Mouse (Mus musculus): ENCODE results near the gene Mboat2.

Gene Mboat2

DNA sequence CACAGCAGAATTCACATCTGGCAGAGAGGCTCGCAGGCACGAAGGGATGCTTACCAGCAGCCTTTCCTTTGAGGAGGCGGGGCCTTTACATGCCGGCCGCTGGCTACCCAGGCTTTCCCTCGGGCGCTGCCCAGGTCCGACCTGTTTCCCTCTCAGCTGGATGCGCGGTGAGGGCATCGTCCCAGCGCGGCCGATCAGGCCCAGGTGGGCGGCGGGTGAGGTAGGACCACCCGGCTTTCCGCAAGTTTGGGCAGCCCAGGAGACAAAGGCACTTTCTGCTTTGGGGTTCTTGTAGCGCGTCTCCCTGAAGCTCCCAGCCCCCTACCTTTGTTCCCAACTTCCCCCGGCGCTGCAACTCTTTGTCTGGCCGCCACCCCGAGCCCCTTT lies at the start of gene Mboat2:
Gene Mboat2, plus strand, starts transcription at position 114 of the 387 bp plus-strand sequence.
- peak; percentile 78 for DNase-seq

DNA sequence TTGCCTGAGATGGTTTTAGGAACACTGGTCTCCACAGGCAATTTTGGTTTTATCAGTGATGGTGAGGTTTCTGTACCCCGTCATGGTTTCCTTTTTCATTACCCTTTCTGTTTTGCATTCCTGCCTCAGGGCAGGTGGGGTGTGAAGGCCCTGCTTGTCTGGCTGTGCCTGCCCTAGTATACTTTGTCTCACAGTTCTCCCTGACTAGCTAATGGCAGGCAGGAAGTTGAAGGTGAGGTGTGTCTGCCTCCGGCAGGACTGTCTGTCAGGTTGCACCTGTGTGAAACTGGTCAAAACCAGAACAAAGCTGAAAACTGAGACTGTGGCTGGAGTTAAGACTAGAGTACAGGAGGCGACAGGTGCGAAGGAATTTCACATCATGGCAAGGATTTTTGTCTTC lies 46.9 kb upstream of the Mboat2 start:
- no peak for DNase-seq

DNA sequence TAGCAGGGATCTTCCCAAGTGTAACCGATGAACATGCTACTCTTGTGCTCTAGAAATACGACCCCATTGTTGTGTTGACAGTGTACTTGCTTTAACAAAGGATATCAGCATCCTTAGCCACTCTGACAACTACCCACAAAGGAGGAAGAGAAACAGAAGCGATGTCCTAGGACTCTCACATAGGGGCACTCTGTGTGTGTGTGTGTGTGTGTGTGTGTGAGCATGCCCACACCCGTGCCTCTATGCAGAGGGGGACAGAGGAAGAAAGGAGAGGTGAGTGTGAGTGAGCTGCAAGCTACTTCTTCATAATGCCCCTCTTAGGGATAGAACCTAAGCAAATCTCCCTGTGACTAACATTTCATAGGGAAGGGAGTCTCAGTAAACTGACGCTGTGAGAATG lies 44.8 kb upstream of the Mboat2 start:
- DNase-seq = no peak

DNA sequence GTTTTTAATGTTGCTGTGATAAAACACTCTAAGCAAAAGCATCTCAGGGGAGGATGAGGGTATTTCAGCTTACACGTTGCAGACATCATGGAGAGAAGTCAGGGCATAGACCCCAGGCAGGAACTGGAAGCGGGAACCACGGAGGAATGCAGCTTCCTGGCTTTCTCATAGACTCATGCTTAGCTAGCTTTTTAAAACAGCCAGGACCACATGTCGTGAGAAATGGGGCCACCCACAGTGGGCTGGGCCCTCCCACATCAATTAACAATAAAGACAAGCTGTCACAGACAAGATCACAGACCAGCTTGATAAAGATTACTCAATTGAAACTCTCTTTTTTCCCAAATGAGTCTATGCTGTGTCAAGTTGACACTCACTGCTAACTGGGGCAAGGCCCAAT lies 44.4 kb upstream of the Mboat2 start:
- no peak for DNase-seq

DNA sequence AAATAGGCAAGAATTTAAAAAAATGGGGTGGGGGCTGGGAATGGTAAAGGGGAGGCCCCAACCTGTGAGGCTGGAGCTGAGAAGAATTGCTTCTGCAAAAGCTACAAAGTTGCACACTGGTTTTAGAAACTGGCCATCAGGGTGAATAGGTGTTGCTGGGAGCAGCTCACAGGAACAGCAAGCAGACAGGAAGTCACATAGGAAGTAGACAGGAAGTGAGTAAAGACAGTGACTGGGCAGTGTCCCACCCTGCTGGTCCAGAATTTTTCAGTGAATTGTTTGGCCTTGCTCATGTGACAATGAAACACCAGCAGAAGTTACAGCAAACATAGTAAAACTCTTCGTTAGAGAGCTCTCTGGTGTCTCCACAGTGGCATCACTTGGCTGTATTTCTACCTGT lies 41.0 kb upstream of the Mboat2 start:
- DNase-seq = no peak

DNA sequence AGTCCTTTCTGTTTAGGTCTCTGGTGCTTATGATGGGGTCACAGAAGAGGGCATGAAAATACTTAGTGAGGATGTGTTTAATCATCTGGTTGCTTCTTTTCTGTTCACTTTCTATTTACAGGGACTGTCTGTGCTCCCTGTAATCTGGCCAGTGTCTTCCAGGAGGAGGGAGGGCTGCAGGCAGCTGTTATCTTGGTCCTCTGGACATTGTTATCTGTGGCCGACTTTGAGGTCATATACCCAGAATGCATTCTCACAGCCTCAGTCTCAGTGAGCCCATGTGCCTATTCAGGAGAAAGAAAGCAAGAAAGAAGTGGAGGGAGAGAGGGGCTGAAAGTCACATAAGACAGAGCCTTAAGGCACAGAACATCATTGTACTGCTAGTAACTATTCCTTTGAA lies 19.4 kb upstream of the Mboat2 start:
- no peak for DNase-seq

DNA sequence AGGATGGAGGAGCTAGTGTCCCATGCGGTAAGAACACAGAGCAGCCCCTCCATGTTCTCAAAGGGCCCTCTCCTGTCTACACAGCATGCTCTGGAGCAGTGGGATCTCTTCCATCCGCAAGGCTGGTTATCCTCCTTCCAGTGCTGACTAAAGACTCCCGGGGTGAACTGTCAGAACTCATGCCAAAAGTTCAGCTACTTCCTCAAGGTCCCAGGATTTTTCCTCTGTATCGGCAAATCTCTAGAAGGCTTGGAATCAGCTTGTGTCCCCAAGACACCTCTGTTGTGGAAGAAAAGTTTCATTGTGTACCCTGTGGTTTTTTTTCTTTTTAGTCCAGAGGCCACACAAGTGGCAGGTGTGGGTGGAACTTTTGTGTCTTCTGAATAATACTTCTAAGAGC lies 18.8 kb upstream of the Mboat2 start:
- DNase-seq = no peak

DNA sequence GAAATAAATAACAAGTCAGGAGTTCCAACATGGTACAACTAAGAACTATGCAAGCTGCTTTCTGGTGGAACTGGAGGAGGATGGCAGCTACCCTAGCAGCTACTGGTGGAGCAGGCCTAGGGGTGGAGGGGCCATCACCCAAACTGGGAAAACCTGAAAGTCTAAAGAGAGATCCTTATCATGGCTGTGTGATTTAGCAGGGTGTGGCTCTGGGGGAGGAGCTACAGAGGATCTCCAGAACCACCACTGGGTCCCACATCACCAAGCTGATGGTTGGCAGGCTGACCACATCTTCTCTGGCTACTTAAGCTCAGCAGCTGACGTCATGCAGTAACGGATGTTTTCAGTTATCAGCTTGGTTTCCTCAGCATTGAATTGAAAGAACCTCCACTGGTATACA lies 7.8 kb upstream of the Mboat2 start:
- no peak for DNase-seq

DNA sequence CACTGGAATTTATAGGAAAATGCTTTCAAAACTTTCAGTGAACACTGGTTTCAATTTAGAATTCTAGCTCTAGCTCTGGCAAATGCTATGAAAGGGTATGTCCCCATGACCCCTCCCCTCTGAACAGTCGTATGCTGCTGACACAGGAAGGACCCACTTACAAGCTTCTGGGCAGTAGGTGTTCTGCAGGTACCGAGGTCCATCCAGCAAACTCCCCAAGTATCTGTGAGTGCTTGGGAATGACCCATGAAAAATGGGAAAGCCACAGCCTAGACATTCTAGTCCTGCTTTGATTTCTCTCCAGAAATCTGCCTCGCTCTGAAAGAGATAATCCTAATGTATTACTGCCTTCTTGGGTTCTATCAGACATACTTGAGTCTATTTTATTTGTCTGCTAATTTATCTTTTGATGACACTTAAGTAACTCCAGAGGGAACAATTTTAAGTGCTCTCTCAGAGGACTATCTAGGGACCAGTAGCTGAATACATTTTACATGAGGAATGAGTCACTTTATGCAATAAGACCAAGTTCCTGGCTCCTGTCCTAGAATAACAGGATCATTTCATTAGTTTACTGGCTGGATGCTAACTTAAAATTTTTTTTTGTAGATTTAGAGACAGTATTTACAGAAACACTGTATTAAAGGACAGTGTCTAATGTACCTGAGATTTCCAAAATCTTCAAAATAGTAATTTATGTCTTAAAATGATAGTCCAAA lies 6.9 kb upstream of the Mboat2 start:
- no peak for DNase-seq

DNA sequence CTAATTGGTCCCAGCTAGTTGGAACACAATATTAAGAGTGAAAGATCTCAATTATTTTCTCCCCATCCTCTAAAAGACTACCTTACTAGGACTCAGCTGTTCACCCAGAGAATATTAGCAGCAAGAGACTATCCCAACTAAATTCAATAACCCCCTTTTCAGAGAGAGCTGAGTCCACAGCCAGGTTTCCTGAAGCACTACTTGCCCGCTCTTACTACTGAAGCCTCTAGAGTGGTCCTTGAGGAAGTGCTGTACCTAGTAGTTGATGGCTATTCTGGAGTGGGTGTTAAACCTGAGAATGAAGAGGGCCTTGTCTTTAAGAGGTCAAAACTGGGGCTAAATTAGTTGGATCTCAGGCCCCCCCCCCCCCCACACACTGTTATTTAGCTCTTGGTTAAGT lies 593 bp upstream of the Mboat2 start:
- DNase-seq = no peak

DNA sequence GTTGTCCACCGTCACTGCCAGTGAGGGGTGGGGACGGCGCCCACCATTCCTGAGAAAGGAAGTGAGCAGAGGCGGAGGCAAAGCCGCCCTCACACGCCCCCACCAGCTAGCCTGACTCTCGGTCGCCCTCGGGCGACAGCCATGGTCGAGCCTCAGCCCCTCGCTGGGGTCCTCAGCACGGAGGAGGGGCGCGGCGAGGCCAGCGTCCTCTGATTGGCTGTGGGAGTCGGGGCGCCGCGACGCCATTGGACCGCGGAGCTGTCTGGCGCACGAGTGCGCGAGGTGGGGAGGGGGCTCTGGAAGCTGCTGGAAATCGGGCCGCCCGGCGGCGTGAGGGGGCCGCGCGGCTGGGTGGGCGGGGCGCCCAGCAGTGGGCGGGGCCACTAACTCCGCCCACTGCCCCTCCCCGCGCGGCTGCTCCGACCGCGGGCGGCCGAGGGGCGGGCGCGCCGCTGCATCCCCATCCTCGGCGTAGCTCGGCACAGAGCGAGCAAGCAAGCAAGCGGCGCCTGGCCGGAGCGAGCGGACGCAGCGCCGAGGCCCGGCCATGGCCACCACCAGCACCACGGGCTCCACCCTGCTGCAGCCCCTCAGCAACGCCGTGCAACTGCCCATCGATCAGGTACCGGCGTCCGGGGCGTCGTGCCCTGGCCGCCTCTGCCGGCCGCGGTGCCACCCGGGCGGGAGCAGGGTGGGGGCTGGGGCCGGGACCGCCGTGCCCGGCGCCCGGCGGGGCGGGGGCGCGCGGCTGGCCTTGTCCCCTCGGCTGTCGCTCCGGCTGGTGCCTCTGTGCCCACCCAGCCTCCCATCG lies 679 bp downstream of the Mboat2 start:
- peak; percentile 95 for DNase-seq

DNA sequence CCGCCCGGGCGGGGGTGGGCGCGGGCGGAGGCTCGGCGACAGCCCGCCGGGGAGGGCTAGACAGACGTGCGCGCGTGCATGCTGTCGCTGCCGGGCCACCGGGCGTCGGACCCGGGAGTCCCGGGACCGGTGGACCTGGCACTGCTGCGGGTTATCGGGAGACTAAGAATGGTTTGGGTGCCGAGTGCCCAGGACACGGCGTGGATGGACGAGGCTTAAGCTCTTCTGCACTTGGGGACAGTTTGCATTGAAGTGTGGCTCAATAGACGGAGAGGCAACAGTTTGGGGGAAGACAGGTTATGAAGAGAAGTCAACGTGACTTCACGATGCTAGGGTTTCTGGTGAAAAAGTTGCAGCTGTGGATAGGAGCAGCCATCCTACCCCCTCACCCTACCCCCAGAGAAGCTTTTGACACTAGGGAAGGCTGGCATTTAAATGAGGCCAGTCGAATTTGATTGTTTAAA lies 1.3 kb downstream of the Mboat2 start:
- no peak for DNase-seq

DNA sequence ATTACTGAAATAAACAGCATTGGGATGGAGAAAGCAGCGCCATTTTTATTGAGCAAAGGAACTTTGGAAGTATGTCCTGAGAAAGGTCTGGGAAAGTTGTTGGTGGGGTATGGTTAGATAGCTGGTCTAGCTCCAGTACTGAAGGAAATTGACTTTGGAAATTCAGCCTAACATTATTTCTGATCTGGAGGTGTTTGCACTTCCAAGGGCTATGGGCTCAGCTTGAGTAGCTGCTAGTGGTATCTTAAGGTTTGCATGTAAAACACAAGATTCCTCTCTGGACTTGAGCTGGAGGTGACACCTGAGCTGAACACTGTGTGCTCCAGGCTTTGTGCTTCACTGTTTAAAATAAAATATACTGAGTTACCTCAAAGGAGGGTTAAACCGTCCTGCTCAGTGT lies 1.8 kb downstream of the Mboat2 start:
- no peak for DNase-seq

DNA sequence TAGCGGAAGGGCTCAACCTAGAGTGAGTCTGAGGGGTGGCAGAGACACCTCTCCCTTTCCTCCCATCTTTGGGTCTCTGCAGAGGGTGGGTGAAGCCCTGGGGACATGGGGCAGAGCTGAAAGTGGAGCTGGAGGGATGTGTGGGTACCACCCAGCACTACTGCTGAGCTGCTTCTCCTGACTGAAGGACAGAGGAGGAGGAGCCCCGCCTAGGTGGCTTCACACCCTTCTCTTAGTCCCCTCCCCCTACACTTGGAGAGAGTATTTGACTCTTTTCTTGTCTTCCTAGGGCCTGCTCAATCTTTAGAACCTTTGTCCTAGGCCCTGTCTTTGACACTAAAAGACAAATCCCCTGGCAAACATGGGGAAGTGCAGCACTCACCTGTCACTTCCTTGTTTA lies 7.3 kb downstream of the Mboat2 start:
- no peak for DNase-seq

DNA sequence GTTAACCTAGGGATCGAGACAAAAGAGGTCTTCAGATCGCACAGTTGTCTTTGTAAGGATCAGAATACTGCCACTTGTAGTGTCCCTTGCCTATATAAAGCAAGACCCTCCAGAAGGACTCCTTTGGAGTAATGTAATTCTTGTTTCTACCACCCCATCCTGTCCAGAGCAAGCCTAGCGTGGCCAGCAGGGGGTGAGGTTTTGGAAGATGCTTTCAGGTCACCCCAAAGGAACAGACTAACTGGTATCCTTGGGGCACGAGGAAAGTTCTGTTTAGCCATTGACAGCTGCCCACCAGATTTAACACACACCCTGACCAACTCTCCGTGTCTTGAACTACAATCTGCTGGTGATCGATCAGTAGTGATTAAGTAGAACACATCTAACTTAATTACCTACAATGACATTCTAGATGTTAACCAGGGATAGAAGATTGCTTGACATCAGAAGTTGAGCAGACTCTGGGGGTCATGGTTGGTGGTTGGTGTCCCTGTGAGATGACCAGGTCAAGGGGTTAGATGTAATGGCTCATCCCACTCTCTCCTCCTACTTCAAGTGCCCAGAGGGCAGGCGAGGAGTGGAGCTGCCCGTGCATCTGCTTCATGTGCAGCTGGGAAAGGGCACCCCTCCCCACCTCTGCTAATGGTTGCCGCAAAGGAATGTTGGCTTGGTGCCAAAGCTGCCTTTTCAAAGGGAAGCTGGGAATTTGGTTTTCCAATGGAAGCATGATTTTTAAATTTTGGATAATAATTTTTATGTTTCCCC lies 10.6 kb downstream of the Mboat2 start:
- DNase-seq = peak; percentile 73

DNA sequence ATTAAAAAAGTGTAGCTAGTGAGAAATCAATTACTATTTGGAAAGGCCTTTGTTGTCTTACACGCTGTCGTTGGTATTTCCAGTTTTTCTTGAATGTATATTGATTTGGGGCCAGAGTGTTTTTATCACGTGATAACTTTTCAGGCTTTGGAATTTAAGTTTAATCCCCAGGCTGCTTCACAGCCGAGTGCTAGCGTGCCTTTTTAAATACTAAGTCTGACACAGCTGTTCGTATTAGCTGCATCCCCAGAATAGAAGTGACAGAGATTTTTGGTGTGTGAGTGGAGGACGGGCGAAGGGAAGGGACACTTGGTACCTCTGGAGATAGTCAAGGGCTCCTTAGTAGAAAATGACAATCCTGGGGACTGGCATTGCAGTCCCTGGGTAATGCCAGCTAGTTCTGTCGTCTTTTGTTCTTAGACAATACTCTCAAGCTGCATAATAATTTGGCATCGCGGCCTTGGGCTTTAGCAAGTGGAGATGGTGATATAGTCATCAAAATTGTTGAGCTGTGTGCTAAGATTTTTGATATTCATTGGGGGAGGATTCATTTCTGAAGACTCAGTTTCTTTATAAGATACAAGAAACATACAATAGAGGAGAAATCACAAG lies 11.7 kb downstream of the Mboat2 start:
- DNase-seq = no peak

DNA sequence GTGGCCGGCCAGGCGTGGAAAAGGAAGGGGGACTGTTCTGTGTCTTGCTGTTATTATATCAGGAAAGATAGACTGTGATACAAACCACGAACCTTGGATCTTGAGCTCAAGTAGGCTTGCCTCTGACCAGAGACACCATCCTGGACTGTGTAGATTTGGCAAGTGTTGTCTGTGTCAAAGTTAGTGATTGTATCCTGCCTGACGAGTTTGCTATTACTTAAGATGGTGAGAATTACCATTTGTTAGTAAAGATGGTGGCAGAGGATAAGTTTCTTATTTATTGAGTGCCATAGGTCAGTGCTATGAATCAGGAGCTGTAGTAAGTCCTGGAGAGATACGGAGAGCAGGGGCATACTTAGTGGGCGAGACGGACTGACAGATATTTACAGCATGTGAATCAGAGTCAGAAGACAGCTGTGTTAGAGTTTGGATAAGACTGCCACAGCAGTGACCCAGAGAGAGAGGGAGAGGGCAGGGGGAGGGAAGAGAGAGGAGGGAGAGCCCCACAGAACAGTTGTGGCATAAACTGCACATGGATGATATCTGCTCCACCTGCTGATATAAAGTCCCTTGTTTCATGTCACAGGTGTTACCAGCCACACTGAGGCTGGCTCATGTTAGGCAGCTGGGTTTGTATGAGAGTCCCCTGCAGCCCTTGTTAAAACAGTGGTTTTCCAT lies 12.9 kb downstream of the Mboat2 start:
- no peak for DNase-seq

DNA sequence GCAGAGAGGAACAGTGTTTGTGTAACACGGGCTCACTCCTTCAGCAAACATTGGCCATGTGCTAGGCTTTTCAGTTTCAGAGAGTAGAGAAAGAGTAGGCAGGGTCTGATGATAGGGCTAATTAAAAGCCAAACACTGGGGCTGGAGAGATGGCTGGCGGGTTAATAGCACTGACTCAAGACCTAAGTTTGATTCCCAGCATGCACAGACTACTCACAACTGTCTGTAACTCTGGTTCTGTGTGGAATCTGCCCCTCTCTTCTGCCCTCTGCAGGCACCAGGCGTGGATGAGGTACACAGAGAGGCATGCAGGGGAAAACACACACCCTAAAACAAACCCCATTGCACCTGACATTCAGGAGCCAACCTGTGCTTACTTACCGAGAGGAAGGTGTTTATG lies 14.7 kb downstream of the Mboat2 start:
- DNase-seq = no peak

DNA sequence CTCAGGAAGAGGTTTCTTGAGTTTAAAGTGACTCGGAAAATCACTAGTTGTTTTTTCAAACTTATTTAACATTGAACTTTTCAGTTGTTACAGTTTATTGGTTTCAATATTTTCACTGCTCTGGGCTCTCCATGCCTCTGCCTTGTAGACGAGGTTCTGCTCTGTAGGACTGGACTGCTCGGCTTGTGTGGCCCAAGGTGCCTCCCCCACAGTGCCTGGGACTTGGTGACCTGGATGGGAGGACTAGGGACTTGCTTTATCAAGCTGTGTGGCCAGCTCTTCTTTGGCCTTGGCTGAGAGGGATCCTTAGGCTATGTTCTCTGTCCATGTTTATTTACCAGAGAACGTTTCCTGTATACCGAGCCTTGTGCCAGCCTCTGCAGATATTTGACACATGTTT lies 17.4 kb downstream of the Mboat2 start:
- no peak for DNase-seq

DNA sequence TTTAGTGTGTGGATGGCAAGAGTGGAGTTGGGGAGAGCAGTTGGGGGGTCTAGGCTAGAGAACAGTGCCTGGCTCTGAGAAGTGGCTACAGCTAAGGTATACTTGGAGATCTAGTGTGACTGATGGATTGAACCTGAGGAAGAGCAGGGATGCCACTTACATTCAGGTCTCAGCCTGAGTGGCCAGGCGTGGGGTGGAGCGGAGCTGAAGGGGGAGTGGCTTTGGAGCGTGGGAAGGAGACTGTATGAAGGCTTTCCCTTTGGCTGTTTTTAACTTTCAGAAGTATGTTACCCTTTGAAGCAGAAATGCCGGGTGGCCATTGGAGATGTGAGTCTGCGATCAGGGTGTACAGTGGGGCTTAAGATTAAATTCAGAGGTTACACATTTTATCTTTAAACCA lies 26.7 kb downstream of the Mboat2 start:
- no peak for DNase-seq

DNA sequence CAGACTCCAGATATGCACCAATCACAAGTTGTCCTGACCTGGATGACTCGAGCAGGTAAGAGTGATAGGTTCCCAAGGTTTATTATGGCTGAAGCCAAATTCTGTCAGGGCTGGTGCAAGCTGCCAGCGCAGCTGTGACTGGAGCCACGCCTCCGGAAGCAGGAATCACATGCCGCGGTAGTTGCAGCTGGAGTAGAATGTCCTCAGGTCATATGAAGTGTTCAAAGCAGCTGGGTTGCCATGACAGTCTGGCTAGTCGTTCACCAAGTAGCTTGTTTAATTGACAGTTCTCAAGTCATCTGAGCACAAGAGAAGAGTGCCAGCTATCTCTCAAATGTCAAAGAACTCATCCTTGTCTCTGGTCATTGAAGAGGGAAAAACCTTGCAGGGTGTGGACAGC lies 28.7 kb downstream of the Mboat2 start:
- no peak for DNase-seq

DNA sequence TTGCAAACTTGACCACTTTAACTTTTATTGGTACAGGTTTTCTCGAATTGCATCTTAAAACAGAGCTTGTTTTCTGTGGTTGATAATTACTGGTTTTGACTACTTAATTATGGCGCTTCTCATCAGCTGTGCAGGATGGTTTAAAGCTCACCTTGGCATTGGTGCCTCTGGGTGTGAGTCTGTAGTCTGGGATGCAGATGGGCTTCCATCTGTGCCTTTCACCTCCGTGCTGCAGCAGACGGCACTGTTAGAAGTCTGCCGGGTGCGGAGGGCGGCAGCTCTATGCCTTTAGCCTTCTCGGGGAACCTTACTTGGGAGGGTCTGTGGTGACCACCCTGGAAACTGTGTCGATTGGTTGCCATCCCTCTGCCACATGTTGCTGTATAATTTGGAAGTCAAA lies 29.8 kb downstream of the Mboat2 start:
- no peak for DNase-seq

DNA sequence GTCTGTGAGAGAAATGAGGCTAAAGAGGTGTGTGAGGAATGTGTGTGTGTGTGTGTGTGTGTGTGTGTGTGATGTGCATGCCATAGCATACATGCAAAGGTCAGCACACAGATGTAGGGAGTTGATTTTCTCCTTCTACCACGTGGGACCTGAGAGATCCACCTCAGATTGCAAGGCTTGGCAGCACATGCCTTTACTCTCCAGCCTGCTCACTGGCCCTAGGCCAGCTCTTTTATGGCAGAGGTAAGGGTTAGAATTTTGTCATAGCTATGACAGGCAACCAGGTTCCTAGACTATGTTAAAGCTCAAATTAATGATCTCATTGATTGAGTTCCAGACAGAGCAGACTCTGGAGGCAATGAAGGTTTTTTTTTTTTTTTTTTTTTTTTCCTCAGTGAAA lies 33.1 kb downstream of the Mboat2 start:
- DNase-seq = no peak

Data from kidney, postnatal 10 days (tissue).